Mouse (Mus musculus) G1E (cell line): ENCODE results near the gene Scrn2.

ENCODE experiments used
- CTCF ChIP-seq: IDR thresholded peaks from 2 replicates; pipeline ENCODE4 v1.5.1; 2012; ENCODE audit warnings: low read depth, low read length, inconsistent platforms, mixed read lengths
- GATA1 ChIP-seq: IDR thresholded peaks from 2 replicates; pipeline ENCODE4 v1.6.1; 2012; ENCODE audit warnings: borderline replicate concordance, low read length, inconsistent platforms, mixed read lengths
- GATA2 ChIP-seq: IDR thresholded peaks from 2 replicates; pipeline ENCODE4 v1.6.1; 2012; ENCODE audit warnings: low read depth, low read length, inconsistent platforms, borderline replicate concordance
- POLR2AphosphoS5 ChIP-seq: IDR thresholded peaks from 2 replicates; pipeline ENCODE4 v1.6.1; 2012; ENCODE audit warnings: low read depth, low read length, inconsistent platforms; ENCODE audit not compliant: insufficient replicate concordance
- TAL1 ChIP-seq: conservative IDR thresholded peaks from 2 replicates; pipeline ENCODE4 v1.6.1; 2012; ENCODE audit warnings: low read depth, low read length, inconsistent platforms, mixed read lengths

GRCm38 (mm10) chr11:96997380-96997956, 32.3 kb upstream of the Scrn2 start:
- TF ChIP-seq CTCF (no peak), TAL1 (no peak), GATA1 (no peak), POLR2AphosphoS5 (no peak), GATA2 (no peak)
